Mouse (Mus musculus) neural tube, embryonic 13.5 days (tissue): ENCODE measurements around the gene Banp. TPM values are rescaled to one million over a fixed set of nuclear protein-coding genes. Genes with fewer than 3 reads are reported as not detected.
A peak's percentile ranks its signal among the peaks of the same experiment; 100 is the strongest.

Source experiments
- ATAC-seq: fragments of 200-750 bp; cut with Nextera tagmentation; 2 replicates; pipeline ENCODE4 v1.8.0; 2017; ENCODE audit warnings: low read depth, mild to moderate bottlenecking, moderate TSS enrichment, moderate library complexity
- H3K27ac ChIP-seq: fragments of 300-500 bp; sonication (generic); replicated peaks from 2 replicates; pipeline ENCODE4 v1.5.1; 2015; ENCODE audit warnings: moderate library complexity, mild to moderate bottlenecking, inconsistent platforms
- H3K27me3 ChIP-seq: fragments of 300-500 bp; sonication (generic); 2 replicates; pipeline ENCODE4 v1.6.1; 2015; ENCODE audit warnings: mild to moderate bottlenecking, inconsistent platforms
- H3K36me3 ChIP-seq: fragments of 300-500 bp; sonication (generic); 2 replicates; pipeline ENCODE4 v1.6.1; 2015; ENCODE audit warnings: mild to moderate bottlenecking, inconsistent platforms
- H3K4me1 ChIP-seq: fragments of 300-500 bp; sonication (generic); replicated peaks from 2 replicates; pipeline ENCODE4 v1.6.1; 2015; ENCODE audit warnings: inconsistent platforms
- H3K4me2 ChIP-seq: fragments of 300-500 bp; sonication (generic); 2 replicates; pipeline ENCODE4 v1.6.1; 2015; ENCODE audit warnings: inconsistent platforms, mild to moderate bottlenecking, moderate library complexity
- H3K4me3 ChIP-seq: fragments of 300-500 bp; sonication (generic); 2 replicates; pipeline ENCODE4 v1.5.1; 2015; ENCODE audit warnings: mild to moderate bottlenecking, inconsistent platforms
- H3K9ac ChIP-seq: fragments of 300-500 bp; sonication (generic); 2 replicates; pipeline ENCODE4 v1.6.1; 2015; ENCODE audit warnings: moderate library complexity, mild to moderate bottlenecking, inconsistent platforms
- H3K9me3 ChIP-seq: fragments of 300-500 bp; sonication (generic); 2 replicates; pipeline ENCODE4 v1.6.1; 2016; ENCODE audit warnings: inconsistent platforms
- WGBS: fragments of 180-500 bp; shearing (Covaris S2); methylation state at CpG from one replicate; pipeline ENCODE4 v1.1.7; 2015; 5-methylcytosine and 5-hydroxymethylcytosine counted together
- polyA plus RNA-seq: library from polyadenylated mRNA; unstranded; fragments of >200 nt; fragmentation: Nextera tagmentation; extraction: Ambion mirVana; gene quantifications from 2 replicates; pipeline ENCODE4 v1.2.1, GENCODE M21; 2015

Banp gene
- polyA plus RNA-seq, 1 experiment from 2014 or later = 60.1 TPM

GRCm38 (mm10) chr8:122062508-122063223 lies 113.1 kb downstream of the Banp start:
- no peaks in the 10 kb centered on the region for H3K9me3 ChIP-seq
- no peak overlapping the region for H3K4me3 ChIP-seq
- H3K4me1 ChIP-seq = no peaks in the 10 kb centered on the region
- H3K9ac ChIP-seq = no peak overlapping the region
- no peaks in the 10 kb centered on the region for H3K27me3 ChIP-seq
- no peak for ATAC-seq
- H3K36me3 ChIP-seq = no peaks in the 10 kb centered on the region
- H3K4me2 ChIP-seq = no peak overlapping the region
- H3K27ac ChIP-seq = no peak overlapping the region
- WGBS = 85% methylated on average over 12 of the region's 12 CpGs

GRCm38 (mm10) chr8:122064353-122064752 lies 114.8 kb downstream of the Banp start:
- Histone ChIP-seq H3K27me3 (no peaks in the 10 kb centered on the region), H3K9me3 (no peaks in the 10 kb centered on the region), H3K4me3 (no peak overlapping the region), H3K27ac (no peak overlapping the region), H3K4me2 (no peak overlapping the region), H3K9ac (0 out of 2 replicates have a peak overlapping the region, but pooled peaks have one; percentile 3), H3K4me1 (no peaks in the 10 kb centered on the region), H3K36me3 (no peaks in the 10 kb centered on the region)
- 68% methylated on average over 7 of the region's 7 CpGs for WGBS
- ATAC-seq = no peak

- 51% methylated on average over 15 of the region's 15 CpGs for WGBS
- H3K4me1 ChIP-seq = no peaks in the 10 kb centered on the region
- H3K4me3 ChIP-seq = no peak overlapping the region
- no peaks in the 10 kb centered on the region for H3K36me3 ChIP-seq
- H3K9me3 ChIP-seq = no peaks in the 10 kb centered on the region
- no peak overlapping the region for H3K27ac ChIP-seq
- no peaks in the 10 kb centered on the region for H3K27me3 ChIP-seq
- ATAC-seq = no peak
- no peak overlapping the region for H3K9ac ChIP-seq
- no peak overlapping the region for H3K4me2 ChIP-seq
Measured at GRCm38 (mm10) chr8:122067783-122068505, 118.4 kb downstream of the Banp start.

- Histone ChIP-seq H3K4me3 (no peak overlapping the region), H3K27me3 (no peaks in the 10 kb centered on the region), H3K9ac (no peak overlapping the region), H3K4me2 (no peak overlapping the region), H3K9me3 (no peaks in the 10 kb centered on the region), H3K4me1 (no peaks in the 10 kb centered on the region), H3K27ac (no peak overlapping the region), H3K36me3 (no peaks in the 10 kb centered on the region)
- no peak for ATAC-seq
- WGBS = 84% methylated on average over 13 of the region's 13 CpGs
Measured at GRCm38 (mm10) chr8:122068609-122069008, 119.1 kb downstream of the Banp start.

GRCm38 (mm10) chr8:122069281-122069680 lies 119.7 kb downstream of the Banp start:
- no peak for ATAC-seq
- H3K36me3 ChIP-seq = no peaks in the 10 kb centered on the region
- H3K4me1 ChIP-seq = no peaks in the 10 kb centered on the region
- H3K9ac ChIP-seq = no peak overlapping the region
- no peaks in the 10 kb centered on the region for H3K27me3 ChIP-seq
- 87% methylated on average over 11 of the region's 11 CpGs for WGBS
- no peak overlapping the region for H3K4me3 ChIP-seq
- no peaks in the 10 kb centered on the region for H3K9me3 ChIP-seq
- no peak overlapping the region for H3K4me2 ChIP-seq
- no peak overlapping the region for H3K27ac ChIP-seq

GRCm38 (mm10) chr8:122071193-122071592 lies 121.6 kb downstream of the Banp start:
- no peaks in the 10 kb centered on the region for H3K27me3 ChIP-seq
- no peaks in the 10 kb centered on the region for H3K9me3 ChIP-seq
- H3K4me2 ChIP-seq = no peak overlapping the region
- H3K27ac ChIP-seq = no peak overlapping the region
- no peak overlapping the region for H3K9ac ChIP-seq
- 68% methylated on average over 4 of the region's 4 CpGs for WGBS
- no peaks in the 10 kb centered on the region for H3K36me3 ChIP-seq
- no peak for ATAC-seq
- no peaks in the 10 kb centered on the region for H3K4me1 ChIP-seq
- no peak overlapping the region for H3K4me3 ChIP-seq

GRCm38 (mm10) chr8:122073964-122074363 lies 124.4 kb downstream of the Banp start:
- Histone ChIP-seq H3K9ac (no peak overlapping the region), H3K4me1 (no peaks in the 10 kb centered on the region), H3K27me3 (no peaks in the 10 kb centered on the region), H3K4me3 (no peak overlapping the region), H3K4me2 (no peak overlapping the region), H3K36me3 (no peaks in the 10 kb centered on the region), H3K27ac (no peak overlapping the region), H3K9me3 (no peaks in the 10 kb centered on the region)
- WGBS = 85% methylated on average over 9 of the region's 9 CpGs
- ATAC-seq = no peak

GRCm38 (mm10) chr8:122074442-122074841 lies 124.9 kb downstream of the Banp start:
- no peak for ATAC-seq
- Histone ChIP-seq H3K4me3 (no peak overlapping the region), H3K36me3 (no peaks in the 10 kb centered on the region), H3K4me2 (no peak overlapping the region), H3K27me3 (no peaks in the 10 kb centered on the region), H3K27ac (no peak overlapping the region), H3K9ac (no peak overlapping the region), H3K4me1 (no peaks in the 10 kb centered on the region), H3K9me3 (no peaks in the 10 kb centered on the region)
- whole genome bisulfite sequencing = 83% methylated on average over 9 of the region's 9 CpGs

GRCm38 (mm10) chr8:122074977-122075376 lies 125.4 kb downstream of the Banp start:
- no peaks in the 10 kb centered on the region for H3K4me1 ChIP-seq
- H3K36me3 ChIP-seq = no peaks in the 10 kb centered on the region
- ATAC-seq = no peak
- no peaks in the 10 kb centered on the region for H3K9me3 ChIP-seq
- no peak overlapping the region for H3K9ac ChIP-seq
- H3K4me3 ChIP-seq = no peak overlapping the region
- 79% methylated on average over 4 of the region's 4 CpGs for WGBS
- no peak overlapping the region for H3K27ac ChIP-seq
- H3K27me3 ChIP-seq = no peaks in the 10 kb centered on the region
- no peak overlapping the region for H3K4me2 ChIP-seq

GRCm38 (mm10) chr8:122076183-122076842 lies 126.8 kb downstream of the Banp start:
- Histone ChIP-seq H3K4me1 (no peaks in the 10 kb centered on the region; the same call in 1 of the 2 replicates), H3K36me3 (no peaks in the 10 kb centered on the region), H3K4me2 (no peak overlapping the region), H3K9ac (no peak overlapping the region), H3K27me3 (no peaks in the 10 kb centered on the region; the same call in 1 of the 2 replicates), H3K9me3 (no peaks in the 10 kb centered on the region), H3K27ac (no peak overlapping the region), H3K4me3 (no peak overlapping the region)
- no peak for ATAC-seq
- 63% methylated on average over 23 of the region's 23 CpGs for WGBS

- 88% methylated on average over 12 of the region's 12 CpGs for WGBS
- Histone ChIP-seq H3K9me3 (no peaks in the 10 kb centered on the region), H3K9ac (no peak overlapping the region), H3K4me2 (no peak overlapping the region), H3K4me1 (no peaks in the 10 kb centered on the region; the same call in 1 of the 2 replicates), H3K27me3 (no peaks in the 10 kb centered on the region; the same call in 1 of the 2 replicates), H3K27ac (no peak overlapping the region), H3K4me3 (no peak overlapping the region), H3K36me3 (no peaks in the 10 kb centered on the region)
- ATAC-seq = no peak
Measured at GRCm38 (mm10) chr8:122078321-122078720, 128.8 kb downstream of the Banp start.
